Mouse (Mus musculus) MEL (cell line): ENCODE measurements around the gene Rad51b. TPM values are rescaled to one million over a fixed set of nuclear protein-coding genes. Genes with fewer than 3 reads are reported as not detected.

Experiments used
- DNase-seq: peaks from one replicate; pipeline ENCODE4 v3.0.0; 2011; ENCODE audit warnings: low read depth, low spot score
- H3K27ac ChIP-seq: 2 replicates; pipeline ENCODE4 v1.5.1; 2012; ENCODE audit warnings: low read depth, mild to moderate bottlenecking, control low read depth, low read length, moderate library complexity; ENCODE audit not compliant: control insufficient read depth
- H3K27me3 ChIP-seq, 2 experiments: fragments of 150-350 bp in 1 of 2; sonication (generic) in 1 of 2; 2 replicates each; pipeline ENCODE4 v1.6.1; 2012; ENCODE audit warnings: low read length in 2 of 2, mild to moderate bottlenecking in 2 of 2, improper control_type of control experiment in 1 of 2, moderate library complexity in 1 of 2; ENCODE audit not compliant: insufficient read depth in 2 of 2, control insufficient read depth in 1 of 2
- H3K36me3 ChIP-seq, 2 experiments: 2 replicates each; pipeline ENCODE4 v1.6.1; 2012 to 2014; ENCODE audit warnings: low read length in 2 of 2, improper control_type of control experiment in 1 of 2, inconsistent platforms in 1 of 2, mild to moderate bottlenecking in 1 of 2; ENCODE audit not compliant: insufficient read depth in 2 of 2, control insufficient read depth in 1 of 2
- H3K4me1 ChIP-seq, 2 experiments: fragments of 150-350 bp in 1 of 2; sonication (generic) in 1 of 2; 2 replicates each; pipeline ENCODE4 v1.6.1; 2012; ENCODE audit warnings: low read length in 2 of 2, improper control_type of control experiment in 1 of 2, mild to moderate bottlenecking in 1 of 2; ENCODE audit not compliant: insufficient read depth in 2 of 2, control insufficient read depth in 1 of 2
- H3K4me3 ChIP-seq, 2 experiments: fragments of 150-350 bp in 1 of 2; sonication (generic) in 1 of 2; 2 replicates each; pipeline ENCODE4 v1.5.1; 2012; ENCODE audit warnings: low read depth in 2 of 2, low read length in 2 of 2, mild to moderate bottlenecking in 2 of 2, moderate library complexity in 2 of 2, control low read depth in 1 of 2, improper control_type of control experiment in 1 of 2; ENCODE audit not compliant: control insufficient read depth in 1 of 2, insufficient read depth in 1 of 2
- H3K79me2 ChIP-seq: 2 replicates; pipeline ENCODE4 v1.6.1; 2012; ENCODE audit warnings: mild to moderate bottlenecking, low read length, moderate library complexity; ENCODE audit not compliant: control insufficient read depth, poor library complexity, insufficient read depth
- H3K9ac ChIP-seq: 2 replicates; pipeline ENCODE4 v1.6.1; 2012; ENCODE audit warnings: low read depth, mild to moderate bottlenecking, control low read depth, low read length, moderate library complexity; ENCODE audit not compliant: control insufficient read depth, poor library complexity, severe bottlenecking
- H3K9me3 ChIP-seq: fragments of 150-350 bp; sonication (generic); replicated peaks from 2 replicates; pipeline ENCODE4 v1.6.1; 2012; ENCODE audit warnings: mild to moderate bottlenecking, low read length, improper control_type of control experiment, moderate library complexity; ENCODE audit not compliant: insufficient read depth
- BHLHE40 ChIP-seq: IDR thresholded peaks from 2 replicates; pipeline ENCODE4 v1.6.1; 2012; ENCODE audit warnings: low read depth, mild to moderate bottlenecking, inconsistent platforms, low read length, improper control_type of control experiment, borderline replicate concordance
- CHD1 ChIP-seq: IDR thresholded peaks from 2 replicates; pipeline ENCODE4 v1.6.1; 2012; ENCODE audit warnings: low read depth, mild to moderate bottlenecking, inconsistent platforms, low read length, improper control_type of control experiment
- CHD2 ChIP-seq: IDR thresholded peaks from 2 replicates; pipeline ENCODE4 v1.6.1; 2011; ENCODE audit warnings: low read length, improper control_type of control experiment
- CTCF ChIP-seq, 3 experiments: IDR thresholded peaks in 2 of 3; conservative IDR thresholded peaks in 1 of 3; 2 replicates each; pipeline ENCODE4 v1.5.1; 2011 to 2012; ENCODE audit warnings: low read length in 3 of 3, low read depth in 2 of 3, mild to moderate bottlenecking in 2 of 3, improper control_type of control experiment in 1 of 3, inconsistent platforms in 1 of 3, mixed read lengths in 1 of 3, moderate library complexity in 1 of 3; ENCODE audit not compliant: control insufficient read depth in 1 of 3, insufficient read depth in 1 of 3, poor library complexity in 1 of 3, severe bottlenecking in 1 of 3
- ELF1 ChIP-seq: IDR thresholded peaks from 2 replicates; pipeline ENCODE4 v1.6.1; 2014; ENCODE audit warnings: low read depth, mild to moderate bottlenecking, inconsistent platforms, low read length, improper control_type of control experiment, moderate library complexity
- ETS1 ChIP-seq: IDR thresholded peaks from 2 replicates; pipeline ENCODE4 v1.6.1; 2012; ENCODE audit warnings: low read depth, mild to moderate bottlenecking, inconsistent platforms, low read length, improper control_type of control experiment, moderate library complexity
- GABPA ChIP-seq: IDR thresholded peaks from 2 replicates; pipeline ENCODE4 v1.6.1; 2012; ENCODE audit warnings: low read depth, mild to moderate bottlenecking, inconsistent platforms, low read length, improper control_type of control experiment, moderate library complexity
- GATA1 ChIP-seq: IDR thresholded peaks from 2 replicates; pipeline ENCODE4 v1.6.1; 2011; ENCODE audit warnings: low read depth, low read length, improper control_type of control experiment
- HCFC1 ChIP-seq: IDR thresholded peaks from 2 replicates; pipeline ENCODE4 v1.6.1; 2012; ENCODE audit warnings: low read depth, mild to moderate bottlenecking, inconsistent platforms, low read length, improper control_type of control experiment, moderate library complexity
- KAT2A ChIP-seq: conservative IDR thresholded peaks from 2 replicates; pipeline ENCODE4 v1.6.1; 2012; ENCODE audit warnings: low read depth, low read length, improper control_type of control experiment, inconsistent platforms
- MAZ ChIP-seq: IDR thresholded peaks from 2 replicates; pipeline ENCODE4 v1.6.1; 2012; ENCODE audit warnings: low read depth, mild to moderate bottlenecking, inconsistent platforms, low read length, improper control_type of control experiment
- MEF2A ChIP-seq: IDR thresholded peaks from 2 replicates; pipeline ENCODE4 v1.6.1; 2014; ENCODE audit warnings: low read depth, mild to moderate bottlenecking, inconsistent platforms, low read length, improper control_type of control experiment; ENCODE audit not compliant: poor library complexity, insufficient replicate concordance, severe bottlenecking; ENCODE audit errors: extremely low read depth
- MXI1 ChIP-seq: IDR thresholded peaks from 2 replicates; pipeline ENCODE4 v1.6.1; 2011; ENCODE audit warnings: mild to moderate bottlenecking, low read depth, low read length, improper control_type of control experiment
- NELFE ChIP-seq: IDR thresholded peaks from 2 replicates; pipeline ENCODE4 v1.6.1; 2011; ENCODE audit warnings: low read depth, low read length, improper control_type of control experiment
- POLR2AphosphoS5 ChIP-seq: IDR thresholded peaks from 2 replicates; pipeline ENCODE4 v1.6.1; 2012; ENCODE audit warnings: low read depth, borderline replicate concordance, mild to moderate bottlenecking, inconsistent platforms, low read length, moderate library complexity, mixed read lengths
- RAD21 ChIP-seq: IDR thresholded peaks from 2 replicates; pipeline ENCODE4 v1.6.1; 2011; ENCODE audit warnings: mild to moderate bottlenecking, low read depth, low read length, improper control_type of control experiment
- SIN3A ChIP-seq: IDR thresholded peaks from 2 replicates; pipeline ENCODE4 v1.6.1; 2012; ENCODE audit warnings: low read length, improper control_type of control experiment, inconsistent platforms
- TBP ChIP-seq: IDR thresholded peaks from 2 replicates; pipeline ENCODE4 v1.8.0; 2011; ENCODE audit warnings: low read depth, low read length, improper control_type of control experiment
- USF1 ChIP-seq: IDR thresholded peaks from 2 replicates; pipeline ENCODE4 v1.6.1; 2014; ENCODE audit warnings: low read depth, mild to moderate bottlenecking, inconsistent platforms, low read length, improper control_type of control experiment, moderate library complexity
- ZKSCAN1 ChIP-seq: IDR thresholded peaks from 2 replicates; pipeline ENCODE4 v1.6.1; 2012; ENCODE audit warnings: low read depth, mild to moderate bottlenecking, inconsistent platforms, low read length, improper control_type of control experiment, moderate library complexity
- polyA plus RNA-seq, 2 experiments: library from polyadenylated mRNA; stranded (reverse) in 1 of 2; unstranded in 1 of 2; fragments of >175 nt in 1 of 2; fragments of >200 nt in 1 of 2; gene quantifications; 2 replicates each; pipeline versions ENCODE4 v1.2.1 to v1.2.4; 2012; ENCODE audit warnings: low replicate concordance in 2 of 2, low read depth in 1 of 2; ENCODE audit not compliant: insufficient read length in 2 of 2, insufficient read depth in 1 of 2, missing spikeins in 1 of 2
- total RNA-seq: library from RNA; depleted of rRNA; stranded (reverse); fragments of 300-350 nt; gene quantifications from 2 replicates; pipeline ENCODE4 v1.2.3, GENCODE M21; 2012

Rad51b gene
- total and polyA plus RNA-seq, 3 experiments: 3.6 to 5.7 TPM; not detected in 1

DNA sequence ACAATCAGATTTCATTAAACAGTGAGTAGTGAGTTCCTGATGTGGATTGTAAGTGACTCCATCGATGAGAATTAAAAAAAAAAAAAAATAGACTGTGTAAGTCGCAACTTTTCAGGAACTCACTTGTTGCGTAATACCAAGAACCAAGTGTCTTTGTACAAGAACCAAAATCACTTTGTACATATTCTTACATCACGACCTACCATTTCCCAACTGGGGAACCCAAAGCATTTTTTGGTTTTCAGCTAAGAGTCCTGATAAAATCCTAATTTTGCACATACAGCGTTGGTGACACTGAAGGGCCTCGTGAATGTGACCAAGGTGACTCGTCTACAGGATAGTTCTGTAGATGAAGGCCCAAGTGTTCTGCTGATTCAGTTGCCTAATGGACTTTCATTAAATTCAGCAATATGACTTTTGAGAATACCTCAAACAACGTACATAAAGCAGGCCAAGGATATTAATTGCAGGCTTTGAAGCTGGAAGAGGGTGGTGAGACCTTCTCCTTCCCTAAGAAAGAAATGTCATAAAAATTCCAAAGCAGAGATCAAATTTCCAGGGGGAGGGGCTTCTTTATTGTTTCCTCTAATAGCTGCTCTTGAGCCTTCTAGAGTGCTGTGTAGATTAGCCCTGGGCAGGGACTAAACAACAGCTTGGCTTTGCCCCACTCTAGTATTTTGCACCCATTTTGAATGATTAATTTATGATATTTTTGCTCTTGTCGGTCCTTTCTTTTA lies 316.9 kb downstream of the Rad51b start:
- H3K9ac ChIP-seq: no peak overlapping the region
- no peaks in the 10 kb centered on the region for H3K9me3 ChIP-seq
- H3K27ac ChIP-seq: no peak overlapping the region
- H3K4me3 ChIP-seq: no peak overlapping the region
- DNase-seq: no peak
- peaks cover 0 to 19% of the 10 kb centered on the region in 2 experiments; a peak in 2 of 4 replicates for H3K36me3 ChIP-seq
- TF ChIP-seq POLR2AphosphoS5 (no peak), KAT2A (no peak), ZKSCAN1 (no peak), SIN3A (no peak), GATA1 (no peak), ELF1 (no peak), NELFE (no peak), RAD21 (no peak), GABPA (no peak), CHD1 (no peak), ETS1 (no peak), MAZ (no peak), CHD2 (no peak), BHLHE40 (no peak), USF1 (no peak), CTCF (IDR thresholded peaks at IDR 0.05 in 2 of 3, conservative IDR thresholded peaks at IDR 0.05 in 1 of 3; ENCODE audit: control insufficient read depth in 1 of 3, insufficient read depth in 1 of 3, low read depth in 2 of 3, low read length in 3 of 3, poor library complexity in 1 of 3, severe bottlenecking in 1 of 3) (no peak)
- TF ChIP-seq, all 39 proteins: peak for 0
- Histone ChIP-seq H3K79me2 (no peaks in the 10 kb centered on the region), H3K27me3 (no peaks in the 10 kb centered on the region), H3K4me1 (peaks cover 11% of the 10 kb centered on the region in 2 experiments)

DNA sequence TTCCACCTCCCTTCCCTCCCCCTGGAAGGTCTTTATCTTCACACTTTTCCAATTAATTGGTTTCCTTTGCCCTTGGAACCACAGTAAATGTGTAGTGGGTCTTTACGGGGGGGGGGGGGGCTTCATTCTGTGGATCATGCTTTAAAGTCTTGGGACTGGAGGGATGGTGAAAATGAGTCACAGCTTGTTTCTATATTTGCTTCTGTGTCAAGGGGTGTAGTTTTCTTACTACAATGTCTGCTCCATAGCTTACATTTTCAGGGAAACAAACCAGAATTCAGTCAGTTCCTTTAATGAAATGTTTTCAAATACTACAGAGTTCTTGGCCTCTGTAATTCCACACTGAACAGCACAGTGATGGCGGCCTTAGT lies 317.5 kb downstream of the Rad51b start:
- Histone ChIP-seq H3K27me3 (no peaks in the 10 kb centered on the region), H3K79me2 (no peaks in the 10 kb centered on the region), H3K4me1 (peaks cover 11% of the 10 kb centered on the region in 2 experiments), H3K4me3 (no peak overlapping the region), H3K9me3 (no peaks in the 10 kb centered on the region), H3K9ac (no peak overlapping the region), H3K27ac (no peak overlapping the region), H3K36me3 (peaks cover 0 to 19% of the 10 kb centered on the region in 2 experiments; a peak in 2 of 4 replicates)
- TF ChIP-seq MEF2A (no peak), GABPA (no peak), KAT2A (no peak), TBP (no peak), NELFE (no peak), MXI1 (no peak), CHD2 (no peak), HCFC1 (no peak)
- no peak for DNase-seq
